21 mouse cellular contexts compared by ENCODE assay signal in genomic region chr4:131813798-131814197, GRCm38 (mm10). TPM values are rescaled to one million over a fixed set of nuclear protein-coding genes. Genes with fewer than 3 reads are reported as not detected.
DNase-seq lines count a peak whose midpoint lies in the region; TF ChIP-seq lines count a peak whose summit lies in the region.
"Had no signal": no experiment of that assay in that cellular context is flagged by ENCODE, and none has a peak within 500 bp of the region (broad histone marks: within the 10 kb centered on the region; RNA-seq: fewer than 3 reads in every experiment).

No protein-coding gene starts in this region.

- peak; percentile 22 to 35 for DNase-seq in adrenal gland, postnatal 36 days
- no peak for DNase-seq in adrenal gland, adult 8-10 months
- peak; percentile 18 to 58 for DNase-seq in lung, adult 18-20 months
- no peak for DNase-seq in lung, adult 2 months
- peak; percentile 42 for DNase-seq in lung, postnatal 10 days
- DNase-seq in lung, postnatal 25 days (ENCODE audit: low spot score): peak; percentile 29
- DNase-seq in urinary bladder, adult 18-20 months (ENCODE audit: low spot score in 2 of 2): no peak
- DNase-seq: adrenal gland, postnatal 25 days; cerebellum, adult 11 months; cerebellum, adult 2 months; cerebellum, adult 9-11 months; cerebellum, postnatal 25 days; forebrain, postnatal 0 days; gastrocnemius, adult 2 months; gastrocnemius, postnatal 14 days; heart, adult 11 months had no signal

- H3K4me3 ChIP-seq in lung, adult 2 months (replicated peaks; ENCODE audit: extremely low read depth, low read depth, low read length): no peak overlapping the region
- H3K4me3 ChIP-seq: embryonic facial prominence, embryonic 12.5 days; embryonic facial prominence, embryonic 15.5 days; gastrocnemius, adult 2 months; hindbrain, embryonic 10.5 days; hindbrain, embryonic 13.5 days had no signal

- WGBS in lung, adult 2 months: 53% methylated on average over 7 of the region's 7 CpGs

- no peak for TF ChIP-seq POLR2A in lung, adult 2 months (IDR thresholded peaks at IDR 0.05; ENCODE audit: borderline replicate concordance, extremely low read depth, low read depth, low read length)

- H3K4me1 ChIP-seq in lung, adult 2 months (ENCODE audit: control insufficient read depth, insufficient read depth, low read length): peaks cover 15% of the 10 kb centered on the region
- H3K4me1 ChIP-seq: embryonic facial prominence, embryonic 12.5 days; embryonic facial prominence, embryonic 15.5 days had no signal

- no peak for TF ChIP-seq CTCF in lung, adult 2 months (IDR thresholded peaks at IDR 0.05; ENCODE audit: insufficient read depth, low read length)

RNA-seq across cellular contexts. Expression of gene Ptpru, which starts 24.3 kb away (rescaled TPM):
- 10 to 100 TPM; 34.2 to 75.7 TPM for total RNA-seq in adrenal gland, postnatal 36 days (2021)
- total RNA-seq in adrenal gland, adult 8-10 months (2022): 10 to 100 TPM; 40.9 to 82.9 (median 63.9) TPM
- 32.4 and 44.6 TPM in 2 replicates for polyA plus RNA-seq in lung, adult 2 months (2012; rRNA removed)
- polyA plus RNA-seq: CD4-positive, CD25-positive, alpha-beta regulatory T cell, adult 4 months had no signal

RNA-seq across cellular contexts. Expression of gene Mecr, which starts 29.5 kb away (rescaled TPM):
- total RNA-seq in adrenal gland, postnatal 36 days (2021): 10 to 100 TPM; 83.5 to 85.4 TPM
- total RNA-seq in adrenal gland, adult 8-10 months (2022): 10 to 100 TPM; 62.4 to 80.1 (median 74.6) TPM
- 13.4 and 22.7 TPM in 2 replicates for polyA plus RNA-seq in lung, adult 2 months (2012; rRNA removed)

RNA-seq across cellular contexts. Expression of gene Srsf4, which starts 59.6 kb away (rescaled TPM):
- 10 to 100 TPM; 59.3 to 63.3 TPM for total RNA-seq in adrenal gland, postnatal 36 days (2021)
- 10 to 100 TPM; 55.5 to 77.3 (median 63.0) TPM for total RNA-seq in adrenal gland, adult 8-10 months (2022)
- 38.0 and 49.9 TPM in 2 replicates for polyA plus RNA-seq in lung, adult 2 months (2012; rRNA removed)

Comparison
In these comparisons a context has a peak if more than half of its experiments do, and no peak if none do; other contexts are left out.
1. DNase-seq: peak in adrenal gland, postnatal 36 days (2 of 2), lung, adult 18-20 months (2 of 2), lung, postnatal 10 days (single experiment) and lung, postnatal 25 days (single experiment); none in adrenal gland, adult 8-10 months (single experiment), lung, adult 2 months (single experiment) and urinary bladder, adult 18-20 months (0 of 2).